Mouse (Mus musculus) gastrocnemius, adult 2 months (tissue): ENCODE measurements around the gene Dmrta1. TPM values are rescaled to one million over a fixed set of nuclear protein-coding genes. Genes with fewer than 3 reads are reported as not detected.

Experiments used
- DNase-seq: peaks from one replicate; pipeline ENCODE4 v3.0.0; 2022
- H3K27ac ChIP-seq: fragments of 200-600 bp; 2 replicates; pipeline ENCODE4 v1.8.1; 2022; ENCODE audit warnings: mild to moderate bottlenecking
- H3K4me3 ChIP-seq: fragments of 200-600 bp; 2 replicates; pipeline ENCODE4 v1.8.1; 2022; ENCODE audit warnings: mild to moderate bottlenecking, moderate library complexity
- CTCF ChIP-seq: fragments of 200-600 bp; IDR thresholded peaks from 2 replicates; pipeline ENCODE4 v1.8.1; 2022; ENCODE audit warnings: antibody characterized with exemption, mild to moderate bottlenecking, moderate library complexity
- intact Hi-C: fragments of 180-260 bp; cut with DNase I; formaldehyde crosslinking; loops from one replicate; pipeline ENCODE4 v1.15.1; 2025
- long read RNA-seq, 2 experiments: library from polyadenylated mRNA; stranded (forward); transcript quantifications; one replicate each; pipeline ENCODE4 v2.0.0; 2021
- total RNA-seq, 2 experiments: library from RNA; stranded (reverse); gene quantifications; 2 replicates each; pipeline ENCODE4 v1.2.3; 2021

The Dmrta1 gene
- total RNA-seq: not detected
- long read RNA-seq, experiment 1: 0 reads
- long read RNA-seq, experiment 2: 0 reads

- DNase-seq: no peak
- no peak within 1 kb of the TSS for H3K4me3 ChIP-seq
- no peak for TF ChIP-seq CTCF
- H3K27ac ChIP-seq: no peak within 1 kb of the TSS
- intact Hi-C loops: no loop called here
These were observed at the start of gene Dmrta1 for GRCm38 (mm10) chr4:89679195-89679594. Gene Dmrta1, plus strand, starts transcription at chr4:89679436.

GRCm38 (mm10) chr4:89630374-89631079, 48.7 kb upstream of the Dmrta1 start:
- no peak overlapping the region for H3K27ac ChIP-seq
- DNase-seq: no peak
- H3K4me3 ChIP-seq: no peak overlapping the region
- TF ChIP-seq CTCF: no peak
- intact Hi-C loops: no loop called here

- intact Hi-C loops: no loop called here
- TF ChIP-seq CTCF: no peak
- Histone ChIP-seq H3K27ac (no peak overlapping the region), H3K4me3 (no peak overlapping the region)
- no peak for DNase-seq
These were observed 47.7 kb upstream of the Dmrta1 start for GRCm38 (mm10) chr4:89631560-89631959.

- intact Hi-C loops: no loop called here
- H3K27ac ChIP-seq: no peak overlapping the region
- no peak overlapping the region for H3K4me3 ChIP-seq
- no peak for TF ChIP-seq CTCF
- DNase-seq: no peak
These were observed 40.6 kb upstream of the Dmrta1 start for GRCm38 (mm10) chr4:89638651-89639050.

DNA sequence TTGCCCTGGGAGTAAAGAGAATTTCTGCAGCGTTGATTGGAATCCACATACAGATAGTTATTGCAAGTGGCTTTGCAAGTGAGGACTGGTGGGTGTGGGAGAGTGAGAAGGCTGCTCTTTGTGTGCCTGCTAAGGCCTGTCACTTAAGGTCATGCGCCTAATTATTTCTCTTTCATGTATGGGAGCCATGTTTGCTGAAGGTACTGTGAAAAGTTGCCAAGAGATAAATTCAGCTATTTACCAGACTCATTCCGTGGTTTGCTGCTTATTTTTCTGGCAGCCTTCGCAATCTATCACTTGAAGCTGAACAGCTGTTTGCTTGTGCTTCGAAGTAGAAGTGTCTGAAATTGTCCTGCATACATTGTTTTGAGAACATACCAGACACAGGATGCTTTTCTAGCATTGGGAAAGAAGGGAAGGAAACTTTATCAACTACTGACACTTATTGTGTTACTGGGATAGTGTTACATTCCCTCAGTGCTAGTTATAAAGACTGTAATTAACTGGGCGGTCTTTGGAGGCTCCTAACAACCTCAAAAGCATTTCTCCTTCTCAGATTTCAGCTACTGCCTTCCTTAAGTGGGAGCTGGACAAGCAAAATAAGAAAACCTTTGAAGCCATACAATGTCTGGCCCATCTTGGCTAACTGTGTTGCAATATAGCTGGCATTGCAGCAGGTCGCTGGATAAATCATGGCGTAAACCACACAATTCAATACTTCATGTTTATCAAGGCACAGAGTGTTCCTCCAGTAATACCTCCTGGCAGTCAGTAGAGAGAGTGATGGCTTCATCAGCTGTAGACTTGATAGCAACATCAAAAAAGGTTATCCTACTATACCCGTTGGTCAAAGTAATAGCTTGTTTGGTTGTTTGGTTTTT, 34.8 kb upstream of the Dmrta1 start:
- intact Hi-C loops: no loop called here
- no peak for TF ChIP-seq CTCF
- no peak overlapping the region for H3K27ac ChIP-seq
- no peak for DNase-seq
- H3K4me3 ChIP-seq: no peak overlapping the region

GRCm38 (mm10) chr4:89650352-89651311, 28.6 kb upstream of the Dmrta1 start:
- no peak overlapping the region for H3K27ac ChIP-seq
- intact Hi-C loops: no loop called here
- no peak for DNase-seq
- TF ChIP-seq CTCF: no peak
- H3K4me3 ChIP-seq: no peak overlapping the region

DNA sequence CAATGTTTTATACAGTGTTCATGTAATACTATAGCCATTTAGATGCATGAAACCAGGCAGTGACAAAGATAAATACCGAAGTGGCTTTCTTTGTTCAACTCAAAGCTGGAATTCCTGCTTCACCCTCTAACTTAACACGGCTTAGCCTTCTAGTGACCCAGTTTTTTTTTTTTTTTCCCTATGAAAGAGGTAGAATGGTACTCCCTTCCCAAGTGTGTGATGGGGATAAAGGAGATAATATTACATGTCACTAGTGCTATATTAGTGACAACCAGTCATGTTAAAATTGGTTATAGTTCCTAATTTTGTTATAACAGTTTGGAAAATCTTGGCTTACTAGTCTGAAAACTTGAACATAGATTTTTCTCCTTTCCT, 27.9 kb upstream of the Dmrta1 start:
- TF ChIP-seq CTCF: no peak
- no peak overlapping the region for H3K4me3 ChIP-seq
- H3K27ac ChIP-seq: no peak overlapping the region
- DNase-seq: no peak
- intact Hi-C loops: no loop called here

DNA sequence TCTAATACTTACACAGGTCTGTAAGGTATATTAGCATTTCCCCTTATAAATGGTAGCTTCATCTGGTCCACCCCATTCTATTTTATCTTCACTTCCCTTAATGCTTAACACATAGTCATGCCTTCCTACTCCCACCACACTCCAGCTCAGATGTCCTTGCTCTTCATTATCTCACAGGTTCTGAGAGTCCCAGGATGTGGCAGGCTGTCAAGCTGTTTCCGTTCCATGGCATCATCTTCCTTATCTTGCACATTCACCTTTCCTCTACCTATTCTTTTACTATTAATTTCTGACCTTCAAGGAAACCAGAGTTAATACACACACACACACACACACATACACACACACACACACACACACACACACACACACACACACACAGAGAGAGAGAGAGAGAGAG, 27.5 kb upstream of the Dmrta1 start:
- no peak for DNase-seq
- TF ChIP-seq CTCF: no peak
- Histone ChIP-seq H3K27ac (no peak overlapping the region), H3K4me3 (no peak overlapping the region)
- intact Hi-C loops: no loop called here

DNA sequence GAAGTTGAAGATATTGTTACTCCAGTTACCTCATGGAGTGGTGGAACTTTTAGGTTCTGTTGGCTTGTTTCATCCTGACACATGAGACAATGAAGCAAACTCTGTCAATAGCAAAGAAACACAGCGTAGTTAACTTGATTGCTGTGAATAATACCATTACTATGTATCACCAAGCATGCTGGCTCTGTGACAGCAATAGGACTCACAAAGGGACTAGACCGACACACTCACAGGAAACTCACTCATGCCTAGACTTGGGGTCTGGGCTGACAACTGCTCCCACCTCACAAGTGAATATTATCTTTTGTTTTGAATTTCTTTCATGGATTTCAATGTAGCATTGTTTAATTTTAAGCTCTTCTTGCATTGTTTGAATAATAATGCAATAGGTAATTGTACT, 15.8 kb upstream of the Dmrta1 start:
- no peak for TF ChIP-seq CTCF
- intact Hi-C loops: no loop called here
- no peak for DNase-seq

DNA sequence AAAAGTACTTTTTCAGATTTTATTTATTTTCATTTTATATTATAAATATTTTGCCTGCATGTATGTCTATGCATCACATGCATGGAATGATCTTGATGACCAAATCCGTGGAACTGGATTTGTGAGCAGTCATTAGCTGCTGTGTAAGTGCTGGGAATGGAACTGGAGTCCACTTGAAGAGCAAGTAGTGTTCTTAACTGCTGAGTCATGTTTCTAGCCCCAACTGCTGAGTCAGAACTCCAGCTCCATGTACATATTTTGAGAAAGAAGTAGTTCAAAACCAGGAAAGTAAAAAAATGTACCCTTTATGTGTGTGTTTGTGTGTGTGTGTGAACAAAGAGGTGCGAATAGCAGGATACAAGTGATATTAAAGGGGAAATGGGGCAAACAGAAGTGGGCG, 4.5 kb upstream of the Dmrta1 start:
- H3K27ac ChIP-seq: no peak overlapping the region
- DNase-seq: no peak
- TF ChIP-seq CTCF: no peak
- intact Hi-C loops: no loop called here
- no peak overlapping the region for H3K4me3 ChIP-seq

More for the DNA sequence above, 15.8 kb upstream of the Dmrta1 start:
- H3K27ac ChIP-seq: no peak overlapping the region
- H3K4me3 ChIP-seq: no peak overlapping the region

DNA sequence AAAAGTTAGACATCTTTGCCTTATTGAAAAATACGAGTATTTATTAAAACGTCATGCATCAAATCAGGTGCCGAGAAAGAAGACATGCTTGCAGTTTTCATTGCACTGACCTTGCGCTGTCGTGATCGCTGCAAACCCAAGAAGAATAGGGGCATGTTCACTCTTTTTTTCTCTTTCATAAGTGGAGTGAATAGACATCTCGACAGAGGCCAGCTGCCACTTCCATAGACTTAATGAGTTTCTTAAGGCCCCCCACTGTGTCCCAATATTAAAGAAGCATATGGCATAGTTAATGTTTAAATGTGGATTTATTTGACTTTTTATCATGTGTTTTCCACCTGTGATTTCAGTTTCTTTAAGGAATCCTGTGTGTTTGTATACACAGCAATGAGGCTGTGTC, 1.3 kb upstream of the Dmrta1 start:
- no peak overlapping the region for H3K27ac ChIP-seq
- H3K4me3 ChIP-seq: no peak overlapping the region
- TF ChIP-seq CTCF: no peak
- DNase-seq: no peak
- intact Hi-C loops: no loop called here

DNA sequence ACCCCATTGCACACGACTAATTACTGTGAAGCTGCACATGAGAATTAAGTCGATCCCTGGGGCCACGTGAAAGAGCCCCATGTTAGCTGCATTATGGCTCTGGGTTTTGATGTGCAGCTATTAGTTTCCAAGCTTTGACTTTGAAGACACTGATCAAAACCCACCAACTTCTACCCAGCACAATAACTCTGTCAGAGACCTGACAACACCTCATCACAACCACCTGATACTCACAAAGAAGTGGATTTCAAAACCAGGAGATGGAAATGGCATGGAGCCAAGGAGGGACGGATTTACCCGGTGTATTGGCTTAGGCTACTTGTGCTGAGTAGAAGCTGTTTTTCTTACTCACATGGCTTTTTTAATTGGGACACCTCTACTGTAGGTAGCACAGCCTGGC, 523 bp upstream of the Dmrta1 start:
- no peak for DNase-seq
- no peak for TF ChIP-seq CTCF
- intact Hi-C loops: no loop called here
- H3K27ac ChIP-seq: no peak overlapping the region
- H3K4me3 ChIP-seq: no peak overlapping the region
